Comparison of ENCODE assay signal across 21 mouse cellular contexts in genomic region chr17:65741565-65741964, GRCm38 (mm10). TPM values are rescaled to one million over a fixed set of nuclear protein-coding genes. Genes with fewer than 3 reads are reported as not detected.
DNase-seq lines count a peak whose midpoint lies in the region; ATAC-seq and TF ChIP-seq lines count a peak whose summit lies in the region.
"Had no signal": no experiment of that assay in that cellular context is flagged by ENCODE, and none has a peak within 500 bp of the region (broad histone marks: within the 10 kb centered on the region; RNA-seq: fewer than 3 reads in every experiment).

No protein-coding gene starts in this region.

- no peak overlapping the region for H3K4me2 ChIP-seq in forebrain, embryonic 16.5 days (ENCODE audit: low read length)
- H3K4me2 ChIP-seq: embryonic facial prominence, embryonic 15.5 days; heart, embryonic 13.5 days; liver, embryonic 13.5 days had no signal

- no peak overlapping the region for H3K9ac ChIP-seq in forebrain, embryonic 16.5 days (replicated peaks; ENCODE audit: low read depth, low read length)
- H3K9ac ChIP-seq: embryonic facial prominence, embryonic 15.5 days; heart, embryonic 13.5 days; liver, embryonic 13.5 days had no signal

- no peaks in the 10 kb centered on the region for H3K36me3 ChIP-seq in forebrain, embryonic 16.5 days (ENCODE audit: control insufficient read depth, insufficient read depth)
- H3K36me3 ChIP-seq: embryonic facial prominence, embryonic 15.5 days; liver, embryonic 13.5 days had no signal

- H3K9me3 ChIP-seq in forebrain, embryonic 16.5 days (ENCODE audit: control insufficient read depth, low read length): no peaks in the 10 kb centered on the region
- H3K9me3 ChIP-seq: embryonic facial prominence, embryonic 15.5 days; heart, embryonic 13.5 days; liver, embryonic 13.5 days had no signal

- H3K27ac ChIP-seq in layer of hippocampus, adult 2 months: peak overlapping the region; percentile 80; the same call in 1 of the 2 replicates
- no peak overlapping the region for H3K27ac ChIP-seq in forebrain, embryonic 16.5 days (ENCODE audit: low read length)
- H3K27ac ChIP-seq: embryonic facial prominence, embryonic 15.5 days; heart, adult 2 months; heart, embryonic 13.5 days; liver, embryonic 13.5 days had no signal

- H3K4me1 ChIP-seq in forebrain, embryonic 16.5 days (replicated peaks; ENCODE audit: control insufficient read depth, insufficient read depth, low read length): peaks cover 14% of the 10 kb centered on the region
- H3K4me1 ChIP-seq: embryonic facial prominence, embryonic 15.5 days; liver, embryonic 13.5 days had no signal

- DNase-seq in layer of hippocampus, adult 2 months (ENCODE audit: low spot score in 2 of 2): no peak
- no peak for DNase-seq in layer of hippocampus, adult 8-10 months (ENCODE audit: low spot score in 2 of 2)
- DNase-seq in CD4-positive helper T cell, adult 2 months (ENCODE audit: low read depth, low spot score): peak; percentile 16
- peak; percentile 59 for DNase-seq in brain, embryonic 14.5 days (ENCODE audit: low read depth)
- no peak for DNase-seq in spleen, postnatal 10 days (ENCODE audit: low spot score in 2 of 2)
- no peak for DNase-seq in urinary bladder, postnatal 14 days (ENCODE audit: low spot score)
- DNase-seq in ovary, postnatal 36 days (ENCODE audit: low spot score): no peak
- DNase-seq: adrenal gland, postnatal 10 days; cerebellum, adult 2 months; cerebellum, postnatal 25 days; gastrocnemius, postnatal 14 days; heart, adult 2 months; heart, postnatal 14 days; kidney, postnatal 36 days; liver, embryonic 13.5 days; lung, adult 2 months; lung, postnatal 14 days had no signal

- no peak for TF ChIP-seq POLR2A in brain, embryonic 14.5 days (IDR thresholded peaks at IDR 0.05; ENCODE audit: borderline replicate concordance, extremely low read depth, insufficient read depth, insufficient read length, poor library complexity, severe bottlenecking)

- TF ChIP-seq CTCF in layer of hippocampus, adult 2 months (conservative IDR thresholded peaks at IDR 0.05): no peak
- TF ChIP-seq CTCF in brain, embryonic 14.5 days (IDR thresholded peaks at IDR 0.05; ENCODE audit: borderline replicate concordance, extremely low read depth, insufficient read depth, insufficient read length): no peak

- ATAC-seq in forebrain, embryonic 16.5 days: peak; percentile 39; the same call in 1 of the 2 replicates
- ATAC-seq: intestine, postnatal 0 days had no signal

- WGBS in forebrain, embryonic 16.5 days: 79% methylated on average over 4 of the region's 4 CpGs

- H3K27me3 ChIP-seq in forebrain, embryonic 16.5 days (replicated peaks; ENCODE audit: control insufficient read depth, insufficient read depth, low read length): no peaks in the 10 kb centered on the region
- H3K27me3 ChIP-seq: embryonic facial prominence, embryonic 15.5 days; heart, embryonic 13.5 days; liver, embryonic 13.5 days had no signal

- H3K4me3 ChIP-seq in layer of hippocampus, adult 2 months: no peak overlapping the region
- H3K4me3 ChIP-seq in forebrain, embryonic 16.5 days (replicated peaks; ENCODE audit: low read length): no peak overlapping the region
- H3K4me3 ChIP-seq: embryonic facial prominence, embryonic 15.5 days; heart, adult 2 months; heart, embryonic 13.5 days; liver, embryonic 13.5 days had no signal

RNA-seq across cellular contexts. Expression of gene Rab31, which starts 31.0 kb away (rescaled TPM):
- 10 to 100 TPM; 46.9 TPM for total RNA-seq in layer of hippocampus, adult 2 months (2021)
- 10 to 100 TPM; 47.3 to 61.1 (median 52.1) TPM for total RNA-seq in layer of hippocampus, adult 8-10 months (2022)
- 53.2 and 56.6 TPM in 2 replicates for polyA plus RNA-seq in brain, embryonic 14.5 days (2012; rRNA removed)
- polyA plus RNA-seq in forebrain, embryonic 16.5 days (2015; fragmentation: Nextera tagmentation; extraction: Ambion mirVana): 73.5 and 83.6 TPM in 2 replicates

RNA-seq across cellular contexts. Expression of gene Ppp4r1, which starts 40.8 kb away (rescaled TPM):
- total RNA-seq in layer of hippocampus, adult 2 months (2021): 10 to 100 TPM; 32.3 to 35.1 TPM
- total RNA-seq in layer of hippocampus, adult 8-10 months (2022): 10 to 100 TPM; 35.6 to 40.9 (median 37.7) TPM
- 92.2 and 93.7 TPM in 2 replicates for polyA plus RNA-seq in brain, embryonic 14.5 days (2012; rRNA removed)
- polyA plus RNA-seq in forebrain, embryonic 16.5 days (2015; fragmentation: Nextera tagmentation; extraction: Ambion mirVana): 47.8 and 54.6 TPM in 2 replicates

Comparison
In these comparisons a context has a peak if more than half of its experiments do, and no peak if none do; other contexts are left out.
1. DNase-seq: peak in CD4-positive helper T cell, adult 2 months (single experiment) and brain, embryonic 14.5 days (single experiment); none in layer of hippocampus, adult 2 months (0 of 2), layer of hippocampus, adult 8-10 months (0 of 2), spleen, postnatal 10 days (0 of 2), urinary bladder, postnatal 14 days (single experiment) and ovary, postnatal 36 days (single experiment).